Mouse (Mus musculus): ENCODE data around the gene Senp5.

DNA sequence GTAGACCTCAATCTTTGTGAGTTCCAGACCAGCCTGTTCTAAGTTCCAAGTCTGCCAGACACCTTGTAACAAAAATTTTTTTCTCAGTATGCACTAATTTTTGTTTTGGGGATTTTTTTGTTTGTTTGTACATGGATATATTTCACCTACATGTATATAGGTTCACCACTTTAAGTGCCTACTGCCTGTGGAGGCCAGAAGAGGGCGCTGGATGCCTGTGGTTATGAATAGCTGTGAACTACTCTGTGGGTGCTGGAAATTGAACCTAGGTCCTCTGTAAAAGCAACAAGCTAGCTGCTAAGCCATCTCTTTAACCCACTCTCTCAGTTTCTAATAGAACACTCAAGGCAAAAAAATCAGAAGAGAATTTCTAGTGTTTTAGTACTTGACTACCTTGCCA lies 11.0 kb downstream of the Senp5 start:
- no peak for TF ChIP-seq CTCF (IDR thresholded peaks at IDR 0.05; ENCODE audit: low read depth)
- TF ChIP-seq EP300 (IDR thresholded peaks at IDR 0.05; ENCODE audit: low read depth): no peak
